ENCODE assay signal across 8 mouse cellular contexts in the genomic region with DNA sequence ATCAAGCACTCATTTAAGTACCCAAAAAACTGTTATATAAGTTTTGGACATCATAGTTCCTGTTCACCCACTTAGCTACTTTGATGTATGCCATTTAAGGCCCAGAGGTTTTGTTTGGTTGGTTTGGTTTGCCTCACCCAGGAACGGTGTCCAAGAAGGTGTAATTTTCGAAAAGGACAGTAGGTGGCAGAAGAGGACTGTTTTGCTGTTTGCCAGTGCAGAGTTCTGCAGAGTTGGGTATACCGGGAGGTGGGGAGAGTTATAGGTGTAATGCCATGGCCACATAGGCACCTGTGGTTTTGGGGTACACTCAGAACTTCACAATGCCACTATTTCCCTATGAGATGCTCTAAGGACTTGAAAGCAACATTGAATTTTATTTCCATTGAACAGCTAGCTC. TPM values are rescaled to one million over a fixed set of nuclear protein-coding genes. Genes with fewer than 3 reads are reported as not detected.
A peak's percentile ranks its signal among the peaks of the same experiment; 100 is the strongest.
DNase-seq lines count a peak whose midpoint lies in the region; ATAC-seq and TF ChIP-seq lines count a peak whose summit lies in the region.

No protein-coding gene starts in this region.

- TF ChIP-seq POLR2A in testis, adult 2 months (IDR thresholded peaks at IDR 0.05; ENCODE audit: control insufficient read depth, low read depth, low read length): no peak

- H3K4me3 ChIP-seq in embryonic facial prominence, embryonic 11.5 days (ENCODE audit: low read depth, low read length): no peak overlapping the region
- H3K4me3 ChIP-seq in heart, embryonic 16.5 days (ENCODE audit: low read length): no peak overlapping the region
- no peak overlapping the region for H3K4me3 ChIP-seq in liver, embryonic 14.5 days (ENCODE audit: insufficient read depth in 1 of 2, low read depth in 2 of 2, low read length in 2 of 2)
- no peak overlapping the region for H3K4me3 ChIP-seq in neural tube, embryonic 12.5 days
- H3K4me3 ChIP-seq in testis, adult 2 months (ENCODE audit: control insufficient read depth, low read depth, low read length): no peak overlapping the region

- WGBS in embryonic facial prominence, embryonic 11.5 days: 2% methylated on average over 3 of the region's 3 CpGs
- WGBS in heart, embryonic 16.5 days: 0% methylated on average over 3 of the region's 3 CpGs
- WGBS in liver, embryonic 14.5 days (ENCODE audit: insufficient replicate concordance): 3% methylated on average over 3 of the region's 3 CpGs
- WGBS in neural tube, embryonic 12.5 days: 2% methylated on average over 3 of the region's 3 CpGs

- no peak overlapping the region for H3K9ac ChIP-seq in embryonic facial prominence, embryonic 11.5 days (replicated peaks; ENCODE audit: low read length)
- no peak overlapping the region for H3K9ac ChIP-seq in heart, embryonic 16.5 days (ENCODE audit: low read length)
- H3K9ac ChIP-seq in liver, embryonic 14.5 days (replicated peaks): no peak overlapping the region
- no peak overlapping the region for H3K9ac ChIP-seq in neural tube, embryonic 12.5 days

- no peaks in the 10 kb centered on the region for H3K36me3 ChIP-seq in embryonic facial prominence, embryonic 11.5 days (replicated peaks; ENCODE audit: control insufficient read depth, insufficient read depth, low read depth, low read length)
- H3K36me3 ChIP-seq in heart, embryonic 16.5 days (ENCODE audit: control insufficient read depth, insufficient read depth): no peaks in the 10 kb centered on the region
- H3K36me3 ChIP-seq in liver, embryonic 14.5 days (replicated peaks; ENCODE audit: control insufficient read depth, insufficient read depth, low read depth): no peaks in the 10 kb centered on the region
- H3K36me3 ChIP-seq in neural tube, embryonic 12.5 days: no peaks in the 10 kb centered on the region
- H3K36me3 ChIP-seq in testis, adult 2 months (ENCODE audit: control insufficient read depth, insufficient read depth, low read length): no peaks in the 10 kb centered on the region

- no peaks in the 10 kb centered on the region for H3K4me1 ChIP-seq in embryonic facial prominence, embryonic 11.5 days (ENCODE audit: control insufficient read depth, insufficient read depth, low read length)
- peaks cover 5% of the 10 kb centered on the region; the same call in 1 of the 2 replicates for H3K4me1 ChIP-seq in heart, embryonic 16.5 days (ENCODE audit: control insufficient read depth, insufficient read depth, low read length)
- peaks cover 0 to 11% of the 10 kb centered on the region in 2 experiments; a peak in 3 of 4 replicates for H3K4me1 ChIP-seq in liver, embryonic 14.5 days (replicated peaks; ENCODE audit: control insufficient read depth in 2 of 2, insufficient read depth in 2 of 2, low read length in 1 of 2)
- H3K4me1 ChIP-seq in neural tube, embryonic 12.5 days: no peaks in the 10 kb centered on the region
- H3K4me1 ChIP-seq in testis, adult 2 months (ENCODE audit: control insufficient read depth, insufficient read depth, low read length): no peaks in the 10 kb centered on the region

- no peaks in the 10 kb centered on the region for H3K9me3 ChIP-seq in embryonic facial prominence, embryonic 11.5 days (replicated peaks; ENCODE audit: control insufficient read depth, low read length)
- 0 out of 2 replicates have a peak, but pooled peaks cover 3% of the 10 kb centered on the region for H3K9me3 ChIP-seq in heart, embryonic 16.5 days (replicated peaks; ENCODE audit: control insufficient read depth, low read length)
- H3K9me3 ChIP-seq in liver, embryonic 14.5 days (ENCODE audit: control insufficient read depth, low read length): no peaks in the 10 kb centered on the region
- no peaks in the 10 kb centered on the region for H3K9me3 ChIP-seq in neural tube, embryonic 12.5 days

- TF ChIP-seq EP300 in liver, embryonic 14.5 days (IDR thresholded peaks at IDR 0.05; ENCODE audit: low read depth): no peak

- ATAC-seq in CD4-positive, CD25-positive, alpha-beta regulatory T cell, adult 4 months: peak; percentile 67
- 0 out of 2 replicates have a peak, but pooled peaks have one; percentile 56 for ATAC-seq in embryonic facial prominence, embryonic 11.5 days (replicated peaks; ENCODE audit: insufficient number of reproducible peaks, low FRiP score, low TSS enrichment, low read depth)
- peak; percentile 61 for ATAC-seq in heart, embryonic 16.5 days (replicated peaks; ENCODE audit: extremely low read depth, insufficient read depth, low FRiP score)
- ATAC-seq in liver, embryonic 14.5 days (ENCODE audit: insufficient read depth): peak; percentile 68
- peak; percentile 41; the same call in 1 of the 2 replicates for ATAC-seq in neural tube, embryonic 12.5 days (ENCODE audit: low FRiP score, low read depth)

- no peak overlapping the region for H3K27ac ChIP-seq in embryonic facial prominence, embryonic 11.5 days (replicated peaks; ENCODE audit: low read depth, low read length)
- H3K27ac ChIP-seq in heart, embryonic 16.5 days (ENCODE audit: low read length): no peak overlapping the region
- no peak overlapping the region for H3K27ac ChIP-seq in liver, embryonic 14.5 days
- H3K27ac ChIP-seq in neural tube, embryonic 12.5 days: no peak overlapping the region
- no peak overlapping the region for H3K27ac ChIP-seq in testis, adult 2 months (ENCODE audit: control insufficient read depth, insufficient read depth, low read depth, low read length)

- DNase-seq in adrenal gland, postnatal 25 days: peak; percentile 13
- DNase-seq in embryonic facial prominence, embryonic 11.5 days (ENCODE audit: low spot score): peak; percentile 88
- DNase-seq in kidney, postnatal 4 days: peak; percentile 59 to 64
- peak; percentile 47 to 53 (median 48) for DNase-seq in liver, embryonic 14.5 days (ENCODE audit: low read depth in 3 of 3, low spot score in 3 of 3)

- no peak overlapping the region for H3K4me2 ChIP-seq in embryonic facial prominence, embryonic 11.5 days (ENCODE audit: low read depth, low read length)
- H3K4me2 ChIP-seq in heart, embryonic 16.5 days (ENCODE audit: low read depth, low read length): no peak overlapping the region
- no peak overlapping the region for H3K4me2 ChIP-seq in liver, embryonic 14.5 days (ENCODE audit: low read depth)
- H3K4me2 ChIP-seq in neural tube, embryonic 12.5 days (replicated peaks): no peak overlapping the region

- H3K27me3 ChIP-seq in embryonic facial prominence, embryonic 11.5 days (ENCODE audit: control insufficient read depth, insufficient read depth, low read length): no peaks in the 10 kb centered on the region
- no peaks in the 10 kb centered on the region for H3K27me3 ChIP-seq in heart, embryonic 16.5 days (ENCODE audit: control insufficient read depth, insufficient read depth, low read length)
- H3K27me3 ChIP-seq in liver, embryonic 14.5 days (ENCODE audit: control insufficient read depth, insufficient read depth, low read length): no peaks in the 10 kb centered on the region
- H3K27me3 ChIP-seq in neural tube, embryonic 12.5 days (replicated peaks): no peaks in the 10 kb centered on the region
- H3K27me3 ChIP-seq in testis, adult 2 months (ENCODE audit: control insufficient read depth, insufficient read depth, low read length): no peaks in the 10 kb centered on the region

- peak; percentile 90 for TF ChIP-seq CTCF in liver, embryonic 14.5 days (IDR thresholded peaks at IDR 0.05; ENCODE audit: low read depth)
- peak; percentile 40; the same call in 1 of the 2 replicates for TF ChIP-seq CTCF in testis, adult 2 months (IDR thresholded peaks at IDR 0.05; ENCODE audit: control insufficient read depth, insufficient read depth, insufficient replicate concordance, low read depth, low read length)

RNA-seq across cellular contexts. Expression of a gene that starts 38.7 kb away (rescaled TPM):
- polyA plus RNA-seq in CD4-positive, CD25-positive, alpha-beta regulatory T cell, adult 4 months (2017; shearing (Covaris generic)): 10 to 100 TPM; 11.2 to 25.9 TPM
- total RNA-seq in adrenal gland, postnatal 25 days (2021): 0.12 TPM in 1 of 2 replicates, not detected in the other
- 0.38 and 0.45 TPM in 2 replicates for polyA plus RNA-seq in embryonic facial prominence, embryonic 11.5 days (2014; fragmentation: Nextera tagmentation; extraction: Ambion mirVana)
- polyA plus RNA-seq in heart, embryonic 16.5 days (2015; fragmentation: Nextera tagmentation; extraction: Ambion mirVana): 1.3 and 1.5 TPM in 2 replicates
- polyA plus RNA-seq in liver, embryonic 14.5 days (2012; rRNA removed): 0.71 and 0.84 TPM in 2 replicates
- 0.30 and 0.67 TPM in 2 replicates for polyA plus RNA-seq in liver, embryonic 14.5 days (2014; fragmentation: Nextera tagmentation; extraction: Ambion mirVana)
- polyA plus RNA-seq in neural tube, embryonic 12.5 days (2016; fragmentation: Nextera tagmentation; extraction: Ambion mirVana): 0.11 TPM in 1 of 2 replicates, not detected in the other
- 0.17 and 1.0 TPM in 2 replicates for polyA plus RNA-seq in testis, adult 2 months (2012; rRNA removed)

RNA-seq across cellular contexts. Expression of a gene that starts 54.6 kb away (rescaled TPM):
- polyA plus RNA-seq in CD4-positive, CD25-positive, alpha-beta regulatory T cell, adult 4 months (2017; shearing (Covaris generic)): 10 to 100 TPM; 21.4 to 25.0 TPM
- 108 and 116 TPM in 2 replicates for total RNA-seq in adrenal gland, postnatal 25 days (2021)
- 133 and 144 TPM in 2 replicates for polyA plus RNA-seq in embryonic facial prominence, embryonic 11.5 days (2014; fragmentation: Nextera tagmentation; extraction: Ambion mirVana)
- polyA plus RNA-seq in heart, embryonic 16.5 days (2015; fragmentation: Nextera tagmentation; extraction: Ambion mirVana): 96.3 and 107 TPM in 2 replicates
- 9.8 and 11.5 TPM in 2 replicates for polyA plus RNA-seq in liver, embryonic 14.5 days (2012; rRNA removed)
- 25.7 and 30.4 TPM in 2 replicates for polyA plus RNA-seq in liver, embryonic 14.5 days (2014; fragmentation: Nextera tagmentation; extraction: Ambion mirVana)
- polyA plus RNA-seq in neural tube, embryonic 12.5 days (2016; fragmentation: Nextera tagmentation; extraction: Ambion mirVana): 109 and 118 TPM in 2 replicates
- polyA plus RNA-seq in testis, adult 2 months (2012; rRNA removed): 1.0 and 1.1 TPM in 2 replicates

Comparison
In these comparisons a context has a peak if more than half of its experiments do, and no peak if none do; other contexts are left out.
1. DNase-seq: peak in every context shown above with its lines; median percentile 88 in embryonic facial prominence, embryonic 11.5 days; 62 in kidney, postnatal 4 days; 48 in liver, embryonic 14.5 days; 13 in adrenal gland, postnatal 25 days.